In genomic region chr19:5056251-5056650, GRCm38 (mm10) we compare ENCODE assay signal across 9 mouse cellular contexts. TPM values are rescaled to one million over a fixed set of nuclear protein-coding genes. Genes with fewer than 3 reads are reported as not detected.
DNase-seq lines count a peak whose midpoint lies in the region; ATAC-seq and TF ChIP-seq lines count a peak whose summit lies in the region.
"Had no signal": no experiment of that assay in that cellular context is flagged by ENCODE, and none has a peak within 500 bp of the region (broad histone marks: within the 10 kb centered on the region; RNA-seq: fewer than 3 reads in every experiment).

No protein-coding gene starts in this region.

- no peak for DNase-seq in heart, postnatal 0 days (ENCODE audit: low spot score)
- no peak for DNase-seq in heart, adult 8-10 months (ENCODE audit: low spot score)
- peak; percentile 62 for DNase-seq in MEL (ENCODE audit: low read depth, low spot score)
- DNase-seq in forebrain, embryonic 11.5 days (ENCODE audit: low spot score), result peak; percentile 82
- peak; percentile 72 for DNase-seq in kidney, postnatal 10 days
- no peak for DNase-seq in urinary bladder, postnatal 14 days (ENCODE audit: low spot score)
- no peak for DNase-seq in spleen, adult 12 weeks (ENCODE audit: low spot score)

- H3K27me3 ChIP-seq in heart, postnatal 0 days (ENCODE audit: control insufficient read depth, insufficient read depth, low read length), result peaks cover 17% of the 10 kb centered on the region; the same call in 1 of the 2 replicates
- H3K27me3 ChIP-seq in MEL (ENCODE audit: control insufficient read depth in 1 of 2, insufficient read depth in 2 of 2, low read length in 2 of 2) (no peaks in the 10 kb centered on the region), myocyte (ENCODE audit: control insufficient read depth, insufficient read depth, insufficient read length) (no peaks in the 10 kb centered on the region)
- H3K27me3 ChIP-seq in forebrain, embryonic 11.5 days (ENCODE audit: control insufficient read depth, insufficient read depth, low read length), result peaks cover 18% of the 10 kb centered on the region

- H3K79me2 ChIP-seq in MEL (ENCODE audit: control insufficient read depth, insufficient read depth, low read length, poor library complexity) (no peaks in the 10 kb centered on the region), myocyte (ENCODE audit: control insufficient read depth, insufficient read depth) (peaks cover 28% of the 10 kb centered on the region)

- no peak overlapping the region for H3K27ac ChIP-seq in heart, postnatal 0 days (ENCODE audit: low read depth)
- H3K27ac ChIP-seq in MEL (ENCODE audit: control insufficient read depth, low read depth, low read length), result no peak overlapping the region
- H3K27ac ChIP-seq in forebrain, embryonic 11.5 days (ENCODE audit: low read depth, low read length), result no peak overlapping the region
- H3K27ac ChIP-seq: liver, embryonic 15.5 days had no signal

- no peak overlapping the region for H3K4me2 ChIP-seq in heart, postnatal 0 days (ENCODE audit: low read depth, low read length)
- H3K4me2 ChIP-seq in forebrain, embryonic 11.5 days (ENCODE audit: low read depth, low read length, severe bottlenecking), result no peak overlapping the region
- peak overlapping the region; percentile 19 for H3K4me2 ChIP-seq in myocyte (ENCODE audit: low read depth)
- H3K4me2 ChIP-seq: liver, embryonic 15.5 days had no signal

- H3ac ChIP-seq in myocyte (ENCODE audit: control insufficient read depth, insufficient read length), result no peak overlapping the region

- no peak for TF ChIP-seq POLR2A in MEL (IDR thresholded peaks at IDR 0.05; ENCODE audit: control insufficient read depth in 1 of 2, insufficient read depth in 1 of 2, low read depth in 1 of 2, low read length in 2 of 2, poor library complexity in 1 of 2)
- no peak for TF ChIP-seq POLR2A in myocyte (IDR thresholded peaks at IDR 0.05; ENCODE audit: insufficient read length, low read depth)

- H3K36me3 ChIP-seq in heart, postnatal 0 days (replicated peaks; ENCODE audit: control insufficient read depth, insufficient read depth, low read length), result no peaks in the 10 kb centered on the region
- H3K36me3 ChIP-seq in MEL (ENCODE audit: control insufficient read depth in 1 of 2, insufficient read depth in 2 of 2, low read length in 2 of 2), result peaks cover 0 to 21% of the 10 kb centered on the region in 2 experiments; a peak in 2 of 4 replicates
- H3K36me3 ChIP-seq in forebrain, embryonic 11.5 days (ENCODE audit: control insufficient read depth, insufficient read depth, low read length), result no peaks in the 10 kb centered on the region
- H3K36me3 ChIP-seq in myocyte (ENCODE audit: control insufficient read depth, insufficient read depth), result peaks cover 32% of the 10 kb centered on the region
- H3K36me3 ChIP-seq: liver, embryonic 15.5 days had no signal

- TF ChIP-seq EP300 in heart, postnatal 0 days (IDR thresholded peaks at IDR 0.05; ENCODE audit: low read depth), result no peak
- no peak for TF ChIP-seq EP300 in MEL (IDR thresholded peaks at IDR 0.05; ENCODE audit: low read depth in 1 of 2, low read length in 2 of 2)

- no peak overlapping the region for H3K4me3 ChIP-seq in heart, postnatal 0 days (ENCODE audit: low read depth, low read length)
- H3K4me3 ChIP-seq in MEL (ENCODE audit: control insufficient read depth in 1 of 2, insufficient read depth in 1 of 2, low read depth in 2 of 2, low read length in 2 of 2), result no peak overlapping the region
- no peak overlapping the region for H3K4me3 ChIP-seq in forebrain, embryonic 11.5 days (ENCODE audit: low read depth, low read length)
- no peak overlapping the region for H3K4me3 ChIP-seq in myocyte
- H3K4me3 ChIP-seq: liver, embryonic 15.5 days had no signal

- no peaks in the 10 kb centered on the region for H3K9me3 ChIP-seq in heart, postnatal 0 days (replicated peaks; ENCODE audit: control insufficient read depth, low read length)
- H3K9me3 ChIP-seq in MEL (replicated peaks; ENCODE audit: insufficient read depth, low read length), result no peaks in the 10 kb centered on the region
- no peaks in the 10 kb centered on the region for H3K9me3 ChIP-seq in forebrain, embryonic 11.5 days (ENCODE audit: control insufficient read depth, low read length)
- H3K9me3 ChIP-seq: liver, embryonic 15.5 days had no signal

- TF ChIP-seq CTCF in heart, postnatal 0 days (IDR thresholded peaks at IDR 0.05; ENCODE audit: low read depth), result peak; percentile 59
- peak; percentile 72 to 84 (median 79) for TF ChIP-seq CTCF in MEL (IDR thresholded peaks at IDR 0.05 in 2 of 3, conservative IDR thresholded peaks at IDR 0.05 in 1 of 3; ENCODE audit: control insufficient read depth in 1 of 3, insufficient read depth in 1 of 3, low read depth in 2 of 3, low read length in 3 of 3, poor library complexity in 1 of 3, severe bottlenecking in 1 of 3)

- peak; percentile 70 for TF ChIP-seq RAD21 in MEL (IDR thresholded peaks at IDR 0.05; ENCODE audit: low read depth, low read length)

- peaks cover 18% of the 10 kb centered on the region for H3K4me1 ChIP-seq in heart, postnatal 0 days (ENCODE audit: control insufficient read depth, insufficient read depth)
- peaks cover 7 to 41% of the 10 kb centered on the region in 2 experiments; a peak in 3 of 4 replicates for H3K4me1 ChIP-seq in MEL (ENCODE audit: control insufficient read depth in 1 of 2, insufficient read depth in 2 of 2, low read length in 2 of 2)
- H3K4me1 ChIP-seq in forebrain, embryonic 11.5 days (replicated peaks; ENCODE audit: control insufficient read depth, insufficient read depth, low read length), result peaks cover 11% of the 10 kb centered on the region; the same call in 1 of the 2 replicates

- ATAC-seq in heart, postnatal 0 days (ENCODE audit: insufficient read depth, low read depth), result 0 out of 2 replicates have a peak, but pooled peaks have one; percentile 2
- ATAC-seq in forebrain, embryonic 11.5 days (replicated peaks; ENCODE audit: low FRiP score), result peak; percentile 57

- H3K9ac ChIP-seq in heart, postnatal 0 days (replicated peaks; ENCODE audit: low read depth, low read length), result no peak overlapping the region
- no peak overlapping the region for H3K9ac ChIP-seq in MEL (ENCODE audit: control insufficient read depth, low read depth, low read length, poor library complexity, severe bottlenecking)
- no peak overlapping the region for H3K9ac ChIP-seq in forebrain, embryonic 11.5 days (ENCODE audit: low read length)
- H3K9ac ChIP-seq: liver, embryonic 15.5 days had no signal

- WGBS in heart, postnatal 0 days, result 14% methylated on average over 6 of the region's 6 CpGs
- 14% methylated on average over 6 of the region's 6 CpGs for WGBS in forebrain, embryonic 11.5 days

RNA-seq across cellular contexts. Expression of gene Rin1, which starts 6.0 kb away (rescaled TPM):
- total RNA-seq in heart, postnatal 0 days (2014; rRNA removed; ENCODE audit: low replicate concordance), result 3.1 and 3.2 TPM in 2 replicates
- 0.97 and 1.3 TPM in 2 replicates for polyA plus RNA-seq in heart, postnatal 0 days (2015; fragmentation: Nextera tagmentation; extraction: Ambion mirVana)
- total RNA-seq in heart, adult 8-10 months (2022), result 1 to 10 TPM in 3 of 4 experiments, under 1 TPM in 1; 0.79 to 2.6 (median 2.0) TPM
- 0.33 and 0.42 TPM in 2 replicates for total RNA-seq in MEL (2012; rRNA removed)
- polyA plus RNA-seq in MEL (2012; ENCODE audit: insufficient read depth in 1 of 2, insufficient read length in 2 of 2, low read depth in 1 of 2, low replicate concordance in 2 of 2, missing spikeins in 1 of 2), result 1 to 10 TPM in 1 of 2 experiments, not detected in 1; 1.3 TPM
- polyA plus RNA-seq in forebrain, embryonic 11.5 days (2014; fragmentation: Nextera tagmentation; extraction: Ambion mirVana), result 2.0 TPM in 2 replicates
- polyA plus RNA-seq in myocyte (2012; fragmentation: generic; extraction: Trizol), result 63.9 TPM

RNA-seq across cellular contexts. Expression of gene Cd248, which starts 11.6 kb away (rescaled TPM):
- 19.8 and 24.4 TPM in 2 replicates for total RNA-seq in heart, postnatal 0 days (2014; rRNA removed; ENCODE audit: low replicate concordance)
- 7.8 and 8.8 TPM in 2 replicates for polyA plus RNA-seq in heart, postnatal 0 days (2015; fragmentation: Nextera tagmentation; extraction: Ambion mirVana)
- total RNA-seq in heart, adult 8-10 months (2022), result 1 to 10 TPM; 6.8 to 9.3 (median 8.7) TPM
- 0.23 and 0.27 TPM in 2 replicates for total RNA-seq in MEL (2012; rRNA removed)
- polyA plus RNA-seq in MEL (2012; ENCODE audit: insufficient read depth in 1 of 2, insufficient read length in 2 of 2, low read depth in 1 of 2, low replicate concordance in 2 of 2, missing spikeins in 1 of 2) (under 1 TPM in 1 of 2 experiments, not detected in 1; 0.86 TPM), myocyte (2012; fragmentation: generic; extraction: Trizol) (10.4 TPM)
- 30.7 and 32.7 TPM in 2 replicates for polyA plus RNA-seq in forebrain, embryonic 11.5 days (2014; fragmentation: Nextera tagmentation; extraction: Ambion mirVana)

RNA-seq across cellular contexts. Expression of gene Brms1, which starts 15.1 kb away (rescaled TPM):
- 1.9 and 13.6 TPM in 2 replicates for total RNA-seq in heart, postnatal 0 days (2014; rRNA removed; ENCODE audit: low replicate concordance)
- polyA plus RNA-seq in heart, postnatal 0 days (2015; fragmentation: Nextera tagmentation; extraction: Ambion mirVana), result 20.0 and 20.4 TPM in 2 replicates
- total RNA-seq in heart, adult 8-10 months (2022), result 10 to 100 TPM; 13.0 to 17.6 (median 15.6) TPM
- total RNA-seq in MEL (2012; rRNA removed), result 22.3 and 29.6 TPM in 2 replicates
- polyA plus RNA-seq in MEL (2012; ENCODE audit: insufficient read depth in 1 of 2, insufficient read length in 2 of 2, low read depth in 1 of 2, low replicate concordance in 2 of 2, missing spikeins in 1 of 2) (10 to 100 TPM in 1 of 2 experiments, not detected in 1; 78.6 TPM), myocyte (2012; fragmentation: generic; extraction: Trizol) (45.8 TPM)
- 58.4 and 62.6 TPM in 2 replicates for polyA plus RNA-seq in forebrain, embryonic 11.5 days (2014; fragmentation: Nextera tagmentation; extraction: Ambion mirVana)

RNA-seq across cellular contexts. Expression of gene AC124502.3, which starts 17.6 kb away (rescaled TPM):
- total RNA-seq in heart, postnatal 0 days (2014; rRNA removed; ENCODE audit: low replicate concordance), result 1.7 TPM in 1 of 2 replicates, not detected in the other
- 0.97 and 1.4 TPM in 2 replicates for polyA plus RNA-seq in heart, postnatal 0 days (2015; fragmentation: Nextera tagmentation; extraction: Ambion mirVana)
- total RNA-seq in heart, adult 8-10 months (2022), result 1 to 10 TPM; 2.4 to 3.4 (median 2.6) TPM
- total RNA-seq in MEL (2012; rRNA removed), result 1.1 and 2.1 TPM in 2 replicates
- polyA plus RNA-seq in MEL (2012; ENCODE audit: insufficient read depth in 1 of 2, insufficient read length in 2 of 2, low read depth in 1 of 2, low replicate concordance in 2 of 2, missing spikeins in 1 of 2), result under 1 TPM in 1 of 2 experiments, not detected in 1; 0.75 TPM
- polyA plus RNA-seq in forebrain, embryonic 11.5 days (2014; fragmentation: Nextera tagmentation; extraction: Ambion mirVana), result 4.0 and 4.2 TPM in 2 replicates
- polyA plus RNA-seq in myocyte (2012; fragmentation: generic; extraction: Trizol), result 1.6 TPM

RNA-seq across cellular contexts. Expression of gene B4gat1, which starts 17.6 kb away (rescaled TPM):
- total RNA-seq in heart, postnatal 0 days (2014; rRNA removed; ENCODE audit: low replicate concordance), result 46.2 and 58.3 TPM in 2 replicates
- polyA plus RNA-seq in heart, postnatal 0 days (2015; fragmentation: Nextera tagmentation; extraction: Ambion mirVana), result 47.4 and 48.2 TPM in 2 replicates
- total RNA-seq in heart, adult 8-10 months (2022), result 10 to 100 TPM; 45.0 to 47.2 (median 45.6) TPM
- 6.9 and 7.8 TPM in 2 replicates for total RNA-seq in MEL (2012; rRNA removed)
- polyA plus RNA-seq in MEL (2012; ENCODE audit: insufficient read depth in 1 of 2, insufficient read length in 2 of 2, low read depth in 1 of 2, low replicate concordance in 2 of 2, missing spikeins in 1 of 2) (1 to 10 TPM in 1 of 2 experiments, not detected in 1; 9.6 TPM), myocyte (2012; fragmentation: generic; extraction: Trizol) (46.7 TPM)
- polyA plus RNA-seq in forebrain, embryonic 11.5 days (2014; fragmentation: Nextera tagmentation; extraction: Ambion mirVana), result 35.2 and 40.4 TPM in 2 replicates

Comparison
In these comparisons a context has a peak if more than half of its experiments do, and no peak if none do; other contexts are left out.
1. DNase-seq: peak in MEL (single experiment), forebrain, embryonic 11.5 days (single experiment) and kidney, postnatal 10 days (single experiment); none in heart, postnatal 0 days (single experiment), heart, adult 8-10 months (single experiment), urinary bladder, postnatal 14 days (single experiment) and spleen, adult 12 weeks (single experiment).
2. RNA of gene Rin1, which starts 6.0 kb away (polyA plus RNA-seq): 63.9 TPM in myocyte (single experiment); 2.0 TPM in forebrain, embryonic 11.5 days, 0.97 to 1.3 TPM in heart, postnatal 0 days and 1.3 TPM in MEL; every median in the first group is over 10 times any median in the second.